Mouse (Mus musculus) megakaryocyte-erythroid progenitor cell, adult 5-6 weeks (primary cell): ENCODE data around the gene Filip1. TPM values are rescaled to one million over a fixed set of nuclear protein-coding genes. Genes with fewer than 3 reads are reported as not detected.

Source experiments
- ATAC-seq: replicated peaks from 2 replicates; pipeline ENCODE4 v1.8.0; 2016; ENCODE audit warnings: mild to moderate bottlenecking, inconsistent platforms; ENCODE audit not compliant: severe bottlenecking, poor library complexity, low FRiP score, low TSS enrichment
- total RNA-seq, 2 experiments: library from RNA; stranded (forward) in 1 of 2; stranded (reverse) in 1 of 2; fragments of 200-1000, 215-1000 nt in 1 of 2; fragments of >200 nt in 1 of 2; fragmentation: Nextera tagmentation in 1 of 2; gene quantifications; 2 replicates each; pipeline ENCODE4 v1.2.3; 2014 to 2017

Gene Filip1
- total RNA-seq, 2 experiments from 2014 or later, result not detected

GRCm38 (mm10) chr9:79954944-79955343, 57.7 kb downstream of the Filip1 start:
- no peak for ATAC-seq

- no peak for ATAC-seq
These were observed 60.7 kb downstream of the Filip1 start for GRCm38 (mm10) chr9:79951984-79952383.

GRCm38 (mm10) chr9:79951339-79951738, 61.3 kb downstream of the Filip1 start:
- ATAC-seq, result no peak

- no peak for ATAC-seq
These were observed 62.0 kb downstream of the Filip1 start for GRCm38 (mm10) chr9:79950666-79951065.

GRCm38 (mm10) chr9:79950038-79950437, 62.6 kb downstream of the Filip1 start:
- ATAC-seq, result no peak

- peak; percentile 58 for ATAC-seq
These were observed 64.3 kb downstream of the Filip1 start for GRCm38 (mm10) chr9:79948376-79948775.

- ATAC-seq, result peak; percentile 99
These were observed 64.7 kb downstream of the Filip1 start for GRCm38 (mm10) chr9:79947973-79948372.

GRCm38 (mm10) chr9:79947414-79947813, 65.2 kb downstream of the Filip1 start:
- peak; percentile 72 for ATAC-seq

GRCm38 (mm10) chr9:79944872-79945271, 67.8 kb downstream of the Filip1 start:
- no peak for ATAC-seq

- no peak for ATAC-seq
These were observed 68.7 kb downstream of the Filip1 start for GRCm38 (mm10) chr9:79943986-79944385.

- ATAC-seq, result no peak
These were observed 74.0 kb downstream of the Filip1 start for GRCm38 (mm10) chr9:79938416-79939206.

GRCm38 (mm10) chr9:79937570-79937969, 75.1 kb downstream of the Filip1 start:
- no peak for ATAC-seq

GRCm38 (mm10) chr9:79932578-79932977, 80.1 kb downstream of the Filip1 start:
- ATAC-seq, result no peak

GRCm38 (mm10) chr9:79928092-79928491, 84.6 kb downstream of the Filip1 start:
- no peak for ATAC-seq

GRCm38 (mm10) chr9:79927156-79927870, 85.3 kb downstream of the Filip1 start:
- no peak for ATAC-seq

GRCm38 (mm10) chr9:79926464-79927155, 86.0 kb downstream of the Filip1 start:
- no peak for ATAC-seq

GRCm38 (mm10) chr9:79925950-79926349, 86.7 kb downstream of the Filip1 start:
- no peak for ATAC-seq

GRCm38 (mm10) chr9:79923262-79923661, 89.4 kb downstream of the Filip1 start:
- no peak for ATAC-seq

- no peak for ATAC-seq
These were observed 90.2 kb downstream of the Filip1 start for GRCm38 (mm10) chr9:79922493-79922760.

GRCm38 (mm10) chr9:79921701-79922492, 90.8 kb downstream of the Filip1 start:
- ATAC-seq, result 0 out of 2 replicates have a peak, but pooled peaks have one; percentile 15
